Mouse (Mus musculus): ENCODE measurements at regions not wholly inside any gene's neighbourhood (a gene's known extent, or its start where the extent isn't known, plus 50 kb on each side); places are given as distances from the start of the nearest gene placed in this dataset.

DNA sequence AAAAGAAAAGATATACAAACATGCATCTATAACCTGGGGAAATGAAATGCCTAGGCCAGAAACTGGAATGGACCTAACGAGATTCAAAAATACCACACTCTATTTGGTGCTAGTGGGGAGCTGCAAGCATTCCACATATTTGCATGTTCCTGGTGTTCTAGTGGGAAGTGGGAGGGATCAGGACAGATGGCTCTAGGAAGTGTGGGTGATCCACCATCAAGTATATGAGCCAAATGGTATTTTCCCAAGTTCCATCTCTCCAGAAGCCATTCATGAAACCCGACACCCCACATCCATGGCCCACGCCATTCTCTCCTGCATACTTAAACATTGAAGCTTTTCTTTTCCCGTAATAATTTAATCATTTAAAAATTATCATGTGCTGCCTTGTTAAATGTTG lies 218.2 kb downstream of the Qdpr start:
- H3K27me3 ChIP-seq (ENCODE audit: control insufficient read depth, insufficient read depth, low read length) = no peaks in the 10 kb centered on the region
- no peak overlapping the region for H3K4me2 ChIP-seq (ENCODE audit: low read depth, low read length)
- no peak overlapping the region for H3K9ac ChIP-seq (ENCODE audit: low read length)
- no peaks in the 10 kb centered on the region for H3K9me3 ChIP-seq (replicated peaks; ENCODE audit: control insufficient read depth, low read length)
- no peaks in the 10 kb centered on the region for H3K36me3 ChIP-seq (ENCODE audit: control insufficient read depth, insufficient read depth, low read length)
- no peak overlapping the region for H3K4me3 ChIP-seq (replicated peaks; ENCODE audit: low read length)
- no peak overlapping the region for H3K27ac ChIP-seq (ENCODE audit: low read length)
- H3K4me1 ChIP-seq (ENCODE audit: control insufficient read depth, insufficient read depth, low read length) = no peaks in the 10 kb centered on the region
- no peak for ATAC-seq (ENCODE audit: insufficient read depth, low FRiP score)
- 74% methylated on average over 4 of the region's 4 CpGs for WGBS

DNA sequence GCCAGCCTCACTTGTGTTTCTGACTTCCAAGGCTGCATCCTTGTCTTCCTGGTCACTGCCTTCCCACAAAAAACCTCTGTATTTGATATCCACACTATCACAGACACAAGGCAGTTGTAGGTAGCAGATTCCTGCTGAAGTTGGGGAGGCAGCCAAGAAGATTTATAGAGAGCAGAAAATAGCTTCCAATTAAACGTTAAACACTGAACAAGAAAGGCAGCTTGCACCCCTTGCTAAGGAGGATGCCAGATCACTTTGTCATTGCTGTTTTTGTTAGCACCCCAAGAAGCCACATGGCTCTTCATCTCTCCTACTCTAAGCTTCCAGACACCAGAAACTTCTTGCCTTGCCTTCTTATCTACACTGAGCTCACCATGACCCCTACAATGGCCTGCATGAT lies 219.9 kb downstream of the Qdpr start:
- no peak for ATAC-seq (ENCODE audit: insufficient read depth, low FRiP score)
- no peaks in the 10 kb centered on the region for H3K4me1 ChIP-seq (ENCODE audit: control insufficient read depth, insufficient read depth, low read length)
- no peaks in the 10 kb centered on the region for H3K9me3 ChIP-seq (replicated peaks; ENCODE audit: control insufficient read depth, low read length)
- no peak overlapping the region for H3K9ac ChIP-seq (ENCODE audit: low read length)
- no peak overlapping the region for H3K4me2 ChIP-seq (ENCODE audit: low read depth, low read length)
- no peaks in the 10 kb centered on the region for H3K36me3 ChIP-seq (ENCODE audit: control insufficient read depth, insufficient read depth, low read length)
- H3K4me3 ChIP-seq (replicated peaks; ENCODE audit: low read length) = no peak overlapping the region
- WGBS = 62% methylated on average over 1 of the region's 1 CpGs
- H3K27ac ChIP-seq (ENCODE audit: low read length) = no peak overlapping the region
- H3K27me3 ChIP-seq (ENCODE audit: control insufficient read depth, insufficient read depth, low read length) = no peaks in the 10 kb centered on the region

DNA sequence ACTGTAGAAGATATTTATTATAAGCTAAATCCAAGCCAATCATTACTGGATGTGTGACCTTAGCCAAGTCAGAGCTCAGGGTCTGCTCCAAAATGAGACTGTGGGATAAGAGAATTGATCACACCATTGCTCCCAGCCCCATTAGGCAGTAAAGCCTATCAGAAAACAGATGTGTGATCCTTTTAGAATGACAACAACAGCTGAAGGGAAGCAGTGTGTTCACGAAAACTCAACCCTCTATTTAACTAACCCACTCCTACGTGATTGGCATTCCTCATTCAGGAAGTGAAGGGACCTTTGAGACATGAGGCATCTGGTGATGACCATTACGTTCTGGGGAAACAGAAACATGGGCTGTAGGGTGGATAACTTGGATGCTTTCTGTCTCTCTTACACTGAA lies 220.6 kb downstream of the Qdpr start:
- H3K4me1 ChIP-seq (ENCODE audit: control insufficient read depth, insufficient read depth, low read length) = no peaks in the 10 kb centered on the region
- H3K9ac ChIP-seq (ENCODE audit: low read length) = no peak overlapping the region
- no peak overlapping the region for H3K27ac ChIP-seq (ENCODE audit: low read length)
- H3K36me3 ChIP-seq (ENCODE audit: control insufficient read depth, insufficient read depth, low read length) = no peaks in the 10 kb centered on the region
- WGBS = 62% methylated on average over 3 of the region's 3 CpGs
- H3K4me2 ChIP-seq (ENCODE audit: low read depth, low read length) = no peak overlapping the region
- no peaks in the 10 kb centered on the region for H3K9me3 ChIP-seq (replicated peaks; ENCODE audit: control insufficient read depth, low read length)
- H3K27me3 ChIP-seq (ENCODE audit: control insufficient read depth, insufficient read depth, low read length) = no peaks in the 10 kb centered on the region
- H3K4me3 ChIP-seq (replicated peaks; ENCODE audit: low read length) = no peak overlapping the region
- ATAC-seq (ENCODE audit: insufficient read depth, low FRiP score) = no peak

DNA sequence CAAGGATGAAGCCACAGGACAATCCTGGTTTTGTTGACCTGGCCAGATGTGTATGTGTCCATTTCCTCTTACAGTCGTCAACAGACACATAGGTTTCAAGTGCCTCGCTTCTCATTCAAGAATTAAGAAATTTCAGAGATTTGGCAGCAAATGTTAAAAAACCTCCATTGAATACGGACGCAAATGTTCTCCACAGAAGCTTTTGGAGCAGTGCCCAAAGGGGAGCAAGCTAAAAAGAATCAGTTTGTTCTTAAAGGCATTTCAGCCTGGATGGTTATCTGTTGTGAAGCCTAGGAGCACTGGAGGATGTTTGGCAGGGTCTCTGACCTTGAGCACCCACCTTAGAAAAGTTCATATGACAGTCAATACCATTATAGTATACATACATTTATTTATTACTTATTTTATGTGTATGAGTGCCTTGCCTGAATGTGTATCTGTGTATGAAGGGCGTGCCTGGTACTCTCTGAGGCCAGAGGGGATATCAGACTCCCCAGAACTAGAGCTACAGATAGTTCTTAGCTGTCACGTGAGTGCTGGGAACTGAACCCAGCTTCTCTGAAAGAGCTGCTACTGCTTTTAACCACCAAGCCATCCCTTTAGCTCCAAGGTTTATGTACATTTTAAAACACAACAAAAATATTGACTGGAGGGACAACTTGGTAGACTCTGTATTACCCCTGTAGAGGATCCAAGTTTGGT lies 221.7 kb downstream of the Qdpr start:
- no peak overlapping the region for H3K27ac ChIP-seq (ENCODE audit: low read length)
- no peak for ATAC-seq (ENCODE audit: insufficient read depth, low FRiP score)
- 72% methylated on average over 6 of the region's 6 CpGs for WGBS
- H3K4me1 ChIP-seq (ENCODE audit: control insufficient read depth, insufficient read depth, low read length) = no peaks in the 10 kb centered on the region
- H3K4me3 ChIP-seq (replicated peaks; ENCODE audit: low read length) = no peak overlapping the region
- no peaks in the 10 kb centered on the region for H3K9me3 ChIP-seq (replicated peaks; ENCODE audit: control insufficient read depth, low read length)
- H3K27me3 ChIP-seq (ENCODE audit: control insufficient read depth, insufficient read depth, low read length) = no peaks in the 10 kb centered on the region
- H3K9ac ChIP-seq (ENCODE audit: low read length) = no peak overlapping the region
- no peaks in the 10 kb centered on the region for H3K36me3 ChIP-seq (ENCODE audit: control insufficient read depth, insufficient read depth, low read length)
- H3K4me2 ChIP-seq (ENCODE audit: low read depth, low read length) = no peak overlapping the region

DNA sequence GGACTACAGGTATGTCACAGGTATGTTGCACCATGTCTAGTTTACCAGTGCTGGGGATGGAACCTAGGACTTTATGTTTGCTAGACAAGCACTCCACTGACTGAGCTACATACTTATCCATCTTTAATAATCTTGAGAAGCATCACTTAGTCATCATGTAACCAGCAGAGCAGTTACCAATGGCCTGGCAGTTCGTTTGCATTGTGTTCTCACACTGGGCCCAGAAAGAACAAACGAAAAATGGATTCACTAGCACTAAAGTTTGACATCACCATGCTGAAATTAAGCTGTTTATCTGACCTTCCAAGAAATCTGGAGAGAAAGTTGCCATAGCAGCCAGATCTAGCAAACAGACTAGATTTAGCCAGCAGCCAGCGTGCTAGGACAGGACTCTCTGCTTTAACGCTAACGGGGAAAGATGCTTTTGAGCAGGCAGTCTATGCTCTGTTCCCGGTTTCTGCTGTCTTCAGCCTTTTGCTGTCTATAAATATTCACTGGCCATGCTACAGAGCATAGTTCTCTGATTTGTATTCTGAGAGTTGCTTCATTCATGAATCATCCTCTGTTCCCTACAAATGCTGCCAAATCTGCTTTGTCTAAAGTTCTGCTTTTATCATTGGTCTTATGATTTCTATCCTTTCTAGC lies 229.6 kb downstream of the Qdpr start:
- Histone ChIP-seq H3K4me1 (ENCODE audit: control insufficient read depth, insufficient read depth, low read length) (no peaks in the 10 kb centered on the region), H3K4me2 (ENCODE audit: low read depth, low read length) (no peak overlapping the region), H3K9ac (ENCODE audit: low read length) (no peak overlapping the region), H3K9me3 (replicated peaks; ENCODE audit: control insufficient read depth, low read length) (no peaks in the 10 kb centered on the region), H3K36me3 (ENCODE audit: control insufficient read depth, insufficient read depth, low read length) (no peaks in the 10 kb centered on the region), H3K27ac (ENCODE audit: low read length) (peak overlapping the region; percentile 4; the same call in 1 of the 2 replicates), H3K27me3 (ENCODE audit: control insufficient read depth, insufficient read depth, low read length) (no peaks in the 10 kb centered on the region), H3K4me3 (replicated peaks; ENCODE audit: low read length) (no peak overlapping the region)
- WGBS = 42% methylated on average over 6 of the region's 6 CpGs
- ATAC-seq (ENCODE audit: insufficient read depth, low FRiP score) = peak; percentile 66; the same call in 1 of the 2 replicates

DNA sequence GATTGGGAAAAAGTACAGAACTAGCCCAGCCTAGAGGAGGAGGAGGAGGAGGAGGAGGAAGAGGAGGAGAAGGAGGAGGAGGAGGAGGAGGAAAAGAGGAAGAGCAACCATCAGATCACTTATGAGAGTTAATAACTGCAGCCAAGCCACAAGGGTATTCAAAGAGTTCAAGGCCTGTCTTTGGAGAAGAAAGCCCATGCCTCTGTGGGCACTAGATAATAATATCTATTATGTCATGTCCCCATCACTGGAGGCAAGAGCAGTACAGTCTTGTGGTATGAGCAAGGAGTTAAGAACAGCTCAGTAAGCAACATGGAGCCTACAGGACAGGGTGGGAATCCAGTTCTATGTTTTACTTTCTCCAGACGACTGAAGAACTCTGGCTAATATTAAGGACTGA lies 230.5 kb downstream of the Qdpr start:
- Histone ChIP-seq H3K4me3 (replicated peaks; ENCODE audit: low read length) (no peak overlapping the region), H3K27ac (ENCODE audit: low read length) (no peak overlapping the region), H3K4me1 (ENCODE audit: control insufficient read depth, insufficient read depth, low read length) (no peaks in the 10 kb centered on the region), H3K9ac (ENCODE audit: low read length) (no peak overlapping the region), H3K27me3 (ENCODE audit: control insufficient read depth, insufficient read depth, low read length) (no peaks in the 10 kb centered on the region), H3K4me2 (ENCODE audit: low read depth, low read length) (no peak overlapping the region), H3K9me3 (replicated peaks; ENCODE audit: control insufficient read depth, low read length) (no peaks in the 10 kb centered on the region), H3K36me3 (ENCODE audit: control insufficient read depth, insufficient read depth, low read length) (no peaks in the 10 kb centered on the region)
- peak; percentile 44 for ATAC-seq (ENCODE audit: insufficient read depth, low FRiP score)
- WGBS = 38% methylated on average over 1 of the region's 1 CpGs

DNA sequence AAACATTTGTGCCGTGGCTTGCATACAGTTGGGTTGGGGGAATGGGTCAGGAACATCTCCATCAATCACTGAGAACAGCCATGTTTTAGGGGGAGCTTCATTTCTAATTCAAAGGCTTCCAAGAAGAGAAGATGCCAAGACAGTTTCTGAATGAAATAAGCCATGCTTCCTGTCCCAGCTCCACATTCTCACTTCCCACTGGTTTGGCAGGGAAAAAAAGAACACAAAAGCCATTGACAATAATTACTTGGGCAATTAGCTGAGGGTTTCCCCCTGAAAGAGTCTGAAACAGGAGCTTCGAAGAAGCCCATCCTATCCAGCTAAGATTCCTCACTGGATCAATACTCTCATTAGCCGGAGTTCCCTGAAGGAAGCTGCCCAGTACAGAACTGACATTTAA lies 230.9 kb downstream of the Qdpr start:
- no peak overlapping the region for H3K4me3 ChIP-seq (replicated peaks; ENCODE audit: low read length)
- no peak overlapping the region for H3K27ac ChIP-seq (ENCODE audit: low read length)
- WGBS = 59% methylated on average over 3 of the region's 3 CpGs
- no peak overlapping the region for H3K4me2 ChIP-seq (ENCODE audit: low read depth, low read length)
- H3K4me1 ChIP-seq (ENCODE audit: control insufficient read depth, insufficient read depth, low read length) = no peaks in the 10 kb centered on the region
- ATAC-seq (ENCODE audit: insufficient read depth, low FRiP score) = no peak
- no peak overlapping the region for H3K9ac ChIP-seq (ENCODE audit: low read length)
- no peaks in the 10 kb centered on the region for H3K36me3 ChIP-seq (ENCODE audit: control insufficient read depth, insufficient read depth, low read length)
- no peaks in the 10 kb centered on the region for H3K9me3 ChIP-seq (replicated peaks; ENCODE audit: control insufficient read depth, low read length)
- H3K27me3 ChIP-seq (ENCODE audit: control insufficient read depth, insufficient read depth, low read length) = no peaks in the 10 kb centered on the region

DNA sequence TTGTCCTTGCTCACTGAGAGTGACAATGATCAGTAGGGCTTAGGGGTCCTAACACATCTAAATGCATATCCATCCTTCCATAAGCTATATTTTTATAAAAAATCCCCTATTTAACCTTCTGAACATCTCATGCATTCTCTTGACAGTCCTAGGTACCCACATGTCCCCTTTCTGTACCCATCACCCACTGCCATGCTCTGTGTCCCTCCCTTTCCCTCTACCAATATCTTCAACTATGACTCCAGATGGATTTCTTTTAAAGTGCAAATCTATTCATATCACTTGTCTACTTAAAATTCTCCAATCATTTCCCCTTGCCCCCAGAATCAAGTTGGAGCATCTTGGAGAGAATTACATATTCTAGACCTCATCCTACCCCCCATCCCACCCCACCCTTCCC lies 235.6 kb downstream of the Qdpr start:
- ATAC-seq (ENCODE audit: insufficient read depth, low FRiP score) = no peak
- no peaks in the 10 kb centered on the region for H3K4me1 ChIP-seq (ENCODE audit: control insufficient read depth, insufficient read depth, low read length)
- no peaks in the 10 kb centered on the region for H3K27me3 ChIP-seq (ENCODE audit: control insufficient read depth, insufficient read depth, low read length)
- H3K4me2 ChIP-seq (ENCODE audit: low read depth, low read length) = no peak overlapping the region
- H3K9me3 ChIP-seq (replicated peaks; ENCODE audit: control insufficient read depth, low read length) = no peaks in the 10 kb centered on the region
- H3K27ac ChIP-seq (ENCODE audit: low read length) = no peak overlapping the region
- no peaks in the 10 kb centered on the region for H3K36me3 ChIP-seq (ENCODE audit: control insufficient read depth, insufficient read depth, low read length)
- H3K9ac ChIP-seq (ENCODE audit: low read length) = no peak overlapping the region
- no peak overlapping the region for H3K4me3 ChIP-seq (replicated peaks; ENCODE audit: low read length)

DNA sequence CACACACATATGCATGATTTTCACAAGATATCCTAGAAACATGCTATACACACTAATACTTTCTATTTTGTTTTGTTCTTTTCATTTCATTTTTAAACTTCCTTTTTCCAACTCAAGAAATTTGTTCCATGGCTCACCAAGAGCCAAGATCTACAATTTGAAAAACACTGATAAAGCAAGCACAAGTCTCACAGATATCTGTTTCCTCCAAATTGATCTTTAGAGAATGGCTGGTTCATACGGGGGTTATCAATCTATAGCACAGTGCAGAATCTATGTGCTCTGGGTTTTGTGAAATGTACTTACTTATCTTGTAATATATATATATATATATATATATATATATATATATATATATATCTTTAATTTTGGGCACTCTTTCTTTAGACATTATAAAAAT lies 251.6 kb downstream of the Qdpr start:
- no peaks in the 10 kb centered on the region for H3K27me3 ChIP-seq (ENCODE audit: control insufficient read depth, insufficient read depth, low read length)
- no peaks in the 10 kb centered on the region for H3K9me3 ChIP-seq (replicated peaks; ENCODE audit: control insufficient read depth, low read length)
- no peak overlapping the region for H3K9ac ChIP-seq (ENCODE audit: low read length)
- WGBS = 79% methylated on average over 1 of the region's 1 CpGs
- no peaks in the 10 kb centered on the region for H3K4me1 ChIP-seq (ENCODE audit: control insufficient read depth, insufficient read depth, low read length)
- no peak overlapping the region for H3K4me3 ChIP-seq (replicated peaks; ENCODE audit: low read length)
- no peak overlapping the region for H3K4me2 ChIP-seq (ENCODE audit: low read depth, low read length)
- H3K36me3 ChIP-seq (ENCODE audit: control insufficient read depth, insufficient read depth, low read length) = no peaks in the 10 kb centered on the region
- no peak for ATAC-seq (ENCODE audit: insufficient read depth, low FRiP score)
- no peak overlapping the region for H3K27ac ChIP-seq (ENCODE audit: low read length)

Data from stomach, embryonic 16.5 days (tissue).